In genomic region chr7:15948381-15948941, GRCm38 (mm10) we compare ENCODE assay signal across 1 mouse cellular context.
A peak's percentile ranks its signal among the peaks of the same experiment; 100 is the strongest.
TF ChIP-seq lines count a peak whose summit lies in the region.

No protein-coding gene starts in this region.

TF ChIP-seq in CH12.LX, 34 proteins besides CTCF, POLR2A, EP300 and RAD21 (continued from another document):
- no peak for TF ChIP-seq ZKSCAN1 (IDR thresholded peaks at IDR 0.05; ENCODE audit: borderline replicate concordance, low read depth, low read length)
- no peak for TF ChIP-seq CHD1 (IDR thresholded peaks at IDR 0.05; ENCODE audit: low read depth, low read length)
- TF ChIP-seq TCF12 (IDR thresholded peaks at IDR 0.05; ENCODE audit: low read depth, low read length): peak; percentile 58
- no peak for TF ChIP-seq UBTF (IDR thresholded peaks at IDR 0.05; ENCODE audit: low read depth, low read length)
- 0 out of 2 replicates have a peak, but pooled peaks have one; percentile 15 for TF ChIP-seq MAFK (IDR thresholded peaks at IDR 0.05; ENCODE audit: insufficient replicate concordance, low read length)
- TF ChIP-seq MAX (IDR thresholded peaks at IDR 0.05; ENCODE audit: low read length): peak; percentile 82
- no peak for TF ChIP-seq USF2 (conservative IDR thresholded peaks at IDR 0.05; ENCODE audit: low read depth, low read length)
- peak; percentile 87 for TF ChIP-seq SMC3 (IDR thresholded peaks at IDR 0.05; ENCODE audit: low read depth, low read length)
- no peak for TF ChIP-seq RCOR1 (conservative IDR thresholded peaks at IDR 0.05; ENCODE audit: low read depth, low read length)
- no peak for TF ChIP-seq TBP (conservative IDR thresholded peaks at IDR 0.05; ENCODE audit: low read depth, low read length)
- peak; percentile 81 for TF ChIP-seq IRF4 (IDR thresholded peaks at IDR 0.05; ENCODE audit: low read depth, low read length)
- TF ChIP-seq ELF1 (IDR thresholded peaks at IDR 0.05; ENCODE audit: low read depth, low read length): peak; percentile 36; the same call in 1 of the 2 replicates
- TF ChIP-seq ZMIZ1 (IDR thresholded peaks at IDR 0.05; ENCODE audit: low read depth, low read length): 0 out of 2 replicates have a peak, but pooled peaks have one; percentile 35
- peak; percentile 68; the same call in 1 of the 2 replicates for TF ChIP-seq SIN3A (IDR thresholded peaks at IDR 0.05; ENCODE audit: low read length)
- TF ChIP-seq PAX5 (IDR thresholded peaks at IDR 0.05; ENCODE audit: low read length): no peak
- 0 out of 2 replicates have a peak, but pooled peaks have one; percentile 29 for TF ChIP-seq NRF1 (IDR thresholded peaks at IDR 0.05; ENCODE audit: low read depth, low read length)
- TF ChIP-seq JUND (conservative IDR thresholded peaks at IDR 0.05; ENCODE audit: low read depth, low read length): 0 out of 2 replicates have a peak, but pooled peaks have one; percentile 13
- no peak for TF ChIP-seq GABPA (IDR thresholded peaks at IDR 0.05; ENCODE audit: insufficient replicate concordance, low read depth, low read length)
- peak; percentile 71 for TF ChIP-seq MEF2A (IDR thresholded peaks at IDR 0.05; ENCODE audit: borderline replicate concordance, low read depth, low read length)
- no peak for TF ChIP-seq ZNF384 (IDR thresholded peaks at IDR 0.05; ENCODE audit: low read depth, low read length)
